Mouse (Mus musculus): ENCODE measurements around the gene Rpl29.

DNA sequence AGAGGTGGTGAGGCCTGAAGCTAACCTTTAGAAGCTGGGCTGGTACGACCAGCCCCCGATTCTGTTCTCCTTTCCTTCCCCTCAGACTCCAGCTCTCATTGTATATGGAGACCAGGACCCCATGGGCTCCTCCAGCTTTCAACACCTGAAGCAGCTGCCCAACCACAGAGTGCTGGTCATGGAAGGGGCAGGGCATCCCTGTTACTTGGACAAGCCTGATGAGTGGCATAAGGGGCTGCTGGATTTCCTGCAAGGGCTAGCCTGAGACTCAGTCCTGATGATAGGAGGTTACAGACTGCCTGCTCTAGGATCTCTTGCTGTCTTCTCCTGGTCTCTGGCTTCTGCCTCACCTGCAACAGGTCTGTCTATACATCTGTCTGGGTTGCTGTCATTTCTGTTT is 22.6 kb downstream of the Rpl29 start:
- TF ChIP-seq GATA1 (IDR thresholded peaks at IDR 0.05; ENCODE audit: borderline replicate concordance, low read length) (no peak), FLI1 (IDR thresholded peaks at IDR 0.05; ENCODE audit: low read length) (no peak)

All from megakaryocyte, embryonic 14.5 days (primary cell).